Mouse (Mus musculus): ENCODE results near the gene Bcor. TPM values are rescaled to one million over a fixed set of nuclear protein-coding genes. Genes with fewer than 3 reads are reported as not detected.

Gene Bcor
- polyA plus RNA-seq (2014; fragmentation: Illumina TruSeq; extraction: RNeasy Lipid Tissue Mini Kit (QIAGEN cat#74804); ENCODE audit: low read depth, low replicate concordance), result 17.2 TPM

GRCm38 (mm10) chrX:12159981-12160656, at the start of gene Bcor:
Bcor (minus strand) TSS chrX:12160355.

